Mouse (Mus musculus) stomach, embryonic 16.5 days (tissue): ENCODE measurements around the gene Setd1a. TPM values are rescaled to one million over a fixed set of nuclear protein-coding genes. Genes with fewer than 3 reads are reported as not detected.
A peak's percentile ranks its signal among the peaks of the same experiment; 100 is the strongest.

Experiments
- ATAC-seq: fragments of 200-750 bp; cut with Nextera tagmentation; 2 replicates; pipeline ENCODE4 v1.8.0; 2017; ENCODE audit warnings: moderate number of reproducible peaks, moderate TSS enrichment; ENCODE audit not compliant: insufficient read depth, low FRiP score
- H3K27ac ChIP-seq: fragments of 300-500 bp; sonication (generic); 2 replicates; pipeline ENCODE4 v1.5.1; 2014; ENCODE audit warnings: low read length
- H3K27me3 ChIP-seq: fragments of 300-500 bp; sonication (generic); 2 replicates; pipeline ENCODE4 v1.6.1; 2014; ENCODE audit warnings: low read length, control low read depth, mixed read lengths; ENCODE audit not compliant: control insufficient read depth, insufficient read depth
- H3K36me3 ChIP-seq: fragments of 300-500 bp; sonication (generic); 2 replicates; pipeline ENCODE4 v1.6.1; 2014; ENCODE audit warnings: low read length; ENCODE audit not compliant: control insufficient read depth, insufficient read depth
- H3K4me1 ChIP-seq: fragments of 300-500 bp; sonication (generic); 2 replicates; pipeline ENCODE4 v1.6.1; 2014; ENCODE audit warnings: low read length, control low read depth, mixed read lengths; ENCODE audit not compliant: control insufficient read depth, insufficient read depth
- H3K4me2 ChIP-seq: fragments of 300-500 bp; sonication (generic); 2 replicates; pipeline ENCODE4 v1.6.1; 2014; ENCODE audit warnings: low read depth, low read length, mixed read lengths
- H3K4me3 ChIP-seq: fragments of 300-500 bp; sonication (generic); replicated peaks from 2 replicates; pipeline ENCODE4 v1.5.1; 2014; ENCODE audit warnings: mild to moderate bottlenecking, low read length
- H3K9ac ChIP-seq: fragments of 300-500 bp; sonication (generic); 2 replicates; pipeline ENCODE4 v1.6.1; 2014; ENCODE audit warnings: low read length
- H3K9me3 ChIP-seq: fragments of 300-500 bp; sonication (generic); replicated peaks from 2 replicates; pipeline ENCODE4 v1.6.1; 2016; ENCODE audit warnings: low read length, control low read depth; ENCODE audit not compliant: control insufficient read depth
- WGBS: fragments of 180-500 bp; shearing (Covaris S2); extraction: QIAGEN DNeasy Blood & Tissue Kit; methylation state at CpG from one replicate; pipeline ENCODE4 v1.1.7; 2014; 5-methylcytosine and 5-hydroxymethylcytosine counted together
- polyA plus RNA-seq: library from polyadenylated mRNA; unstranded; fragments of >200 nt; fragmentation: Nextera tagmentation; extraction: Ambion mirVana; gene quantifications from 2 replicates; pipeline ENCODE4 v1.2.1, GENCODE M21; 2015

Setd1a gene
- polyA plus RNA-seq, 1 experiment from 2014 or later = 16.4 TPM

- peaks cover 5% of the 10 kb centered on the region; the same call in 1 of the 2 replicates for H3K36me3 ChIP-seq
- peak overlapping the region; percentile 100 for H3K27ac ChIP-seq
Observed at GRCm38 (mm10) chr7:127778350-127778749, 1.9 kb downstream of the Setd1a start.

DNA sequence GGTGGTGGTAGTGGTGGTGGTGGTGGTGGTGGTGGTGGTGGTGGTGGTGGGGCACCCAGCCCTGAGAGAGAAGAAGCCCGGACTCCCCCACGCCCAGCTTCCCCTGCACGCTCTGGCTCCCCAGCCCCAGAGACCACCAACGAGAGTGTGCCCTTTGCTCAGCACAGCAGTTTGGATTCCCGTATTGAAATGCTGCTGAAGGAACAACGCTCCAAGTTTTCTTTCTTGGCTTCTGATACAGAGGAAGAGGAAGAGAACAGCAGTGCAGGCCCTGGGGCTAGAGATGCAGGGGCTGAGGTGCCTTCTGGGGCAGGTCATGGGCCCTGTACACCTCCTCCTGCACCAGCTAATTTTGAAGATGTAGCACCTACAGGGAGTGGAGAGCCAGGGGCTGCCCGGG is 8.8 kb downstream of the Setd1a start, which contains the start of gene Gm49388:
Gene Gm49388 (plus strand): TSS at position 301 of the 400 bp plus-strand sequence.
- Histone ChIP-seq H3K27ac (no peak within 1 kb of the TSS), H3K36me3 (peaks cover 31% of the 10 kb centered on the region), H3K4me3 (no peak within 1 kb of the TSS), H3K9me3 (no peaks in the 10 kb centered on the region), H3K9ac (no peak within 1 kb of the TSS), H3K4me2 (no peak within 1 kb of the TSS), H3K4me1 (no peaks in the 10 kb centered on the region), H3K27me3 (no peaks in the 10 kb centered on the region)
- 92% methylated on average over 7 of the region's 7 CpGs for WGBS
- no peak for ATAC-seq

More at GRCm38 (mm10) chr7:127778350-127778749, 1.9 kb downstream of the Setd1a start:
- Histone ChIP-seq H3K4me1 (peaks cover 12% of the 10 kb centered on the region), H3K9me3 (no peaks in the 10 kb centered on the region), H3K27me3 (no peaks in the 10 kb centered on the region), H3K4me2 (peak overlapping the region; percentile 92), H3K9ac (peak overlapping the region; percentile 92), H3K4me3 (peak overlapping the region; percentile 86)
- no peak for ATAC-seq
- WGBS = 77% methylated on average over 4 of the region's 4 CpGs

DNA sequence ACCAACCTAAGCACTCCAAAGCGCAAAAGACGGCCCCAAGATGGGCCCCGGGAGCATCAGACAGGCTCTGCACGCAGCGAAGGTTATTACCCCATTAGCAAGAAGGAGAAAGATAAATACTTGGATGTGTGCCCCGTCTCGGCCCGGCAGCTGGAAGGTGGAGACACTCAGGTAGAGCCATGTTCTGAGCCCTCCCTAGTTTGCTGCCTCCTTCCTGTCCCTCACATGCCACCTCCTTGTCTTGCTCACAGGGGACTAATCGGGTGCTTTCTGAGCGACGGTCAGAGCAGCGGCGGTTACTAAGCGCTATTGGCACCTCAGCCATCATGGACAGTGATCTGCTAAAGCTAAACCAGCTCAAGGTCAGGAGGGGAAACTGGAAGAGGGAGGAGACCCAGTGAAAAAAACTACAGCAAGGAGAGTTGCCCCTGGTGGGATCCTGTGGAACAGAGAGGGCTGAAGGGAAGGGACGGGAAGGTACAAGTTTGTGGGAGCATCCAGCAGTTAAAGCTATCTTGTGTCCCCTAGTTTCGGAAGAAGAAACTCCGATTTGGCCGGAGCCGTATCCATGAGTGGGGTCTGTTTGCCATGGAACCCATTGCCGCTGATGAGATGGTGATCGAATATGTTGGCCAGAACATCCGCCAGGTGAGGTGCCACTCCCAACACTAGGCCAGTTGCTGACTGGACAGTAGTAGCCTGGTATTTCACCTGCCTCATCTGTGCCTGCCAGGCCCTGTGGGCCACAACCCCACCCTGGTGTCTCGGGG is 20.8 kb downstream of the Setd1a start:
- Histone ChIP-seq H3K27me3 (no peaks in the 10 kb centered on the region), H3K4me1 (peaks cover 6% of the 10 kb centered on the region; the same call in 1 of the 2 replicates), H3K9ac (no peak overlapping the region), H3K4me2 (no peak overlapping the region), H3K36me3 (peaks cover 33% of the 10 kb centered on the region), H3K4me3 (no peak overlapping the region), H3K27ac (no peak overlapping the region), H3K9me3 (no peaks in the 10 kb centered on the region)
- ATAC-seq = no peak
- WGBS = 87% methylated on average over 23 of the region's 23 CpGs

- Histone ChIP-seq H3K4me2 (no peak overlapping the region), H3K27ac (no peak overlapping the region), H3K4me3 (no peak overlapping the region), H3K9ac (no peak overlapping the region), H3K4me1 (peaks cover 6% of the 10 kb centered on the region; the same call in 1 of the 2 replicates), H3K27me3 (no peaks in the 10 kb centered on the region), H3K36me3 (peaks cover 33% of the 10 kb centered on the region), H3K9me3 (no peaks in the 10 kb centered on the region)
- no peak for ATAC-seq
- WGBS = 77% methylated on average over 4 of the region's 4 CpGs
Observed at GRCm38 (mm10) chr7:127798591-127798990, 22.1 kb downstream of the Setd1a start.

DNA sequence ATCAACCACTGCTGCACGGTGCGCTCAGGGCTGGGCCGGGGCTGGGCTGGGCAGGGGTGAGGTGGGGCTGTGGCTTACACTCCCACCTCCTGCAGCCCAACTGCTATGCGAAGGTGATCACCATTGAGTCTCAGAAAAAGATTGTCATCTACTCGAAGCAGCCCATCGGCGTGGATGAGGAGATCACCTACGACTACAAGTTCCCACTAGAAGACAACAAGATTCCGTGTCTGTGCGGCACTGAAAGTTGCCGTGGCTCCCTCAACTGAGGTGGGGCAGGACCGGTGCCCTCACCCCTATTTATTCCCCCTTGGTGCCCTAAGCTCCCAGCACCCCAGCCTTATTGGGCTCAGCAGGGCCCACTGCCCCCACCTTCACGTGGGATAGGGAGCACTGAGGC is 22.7 kb downstream of the Setd1a start:
- peaks cover 6% of the 10 kb centered on the region; the same call in 1 of the 2 replicates for H3K4me1 ChIP-seq
- WGBS = 88% methylated on average over 13 of the region's 13 CpGs
- no peaks in the 10 kb centered on the region for H3K9me3 ChIP-seq
- H3K9ac ChIP-seq = no peak overlapping the region
- H3K4me3 ChIP-seq = no peak overlapping the region
- no peaks in the 10 kb centered on the region for H3K27me3 ChIP-seq
- peaks cover 33% of the 10 kb centered on the region for H3K36me3 ChIP-seq
- H3K27ac ChIP-seq = no peak overlapping the region
- ATAC-seq = no peak
- H3K4me2 ChIP-seq = no peak overlapping the region

- H3K9ac ChIP-seq = 0 out of 2 replicates have a peak overlapping the region, but pooled peaks have one; percentile 11
- peaks cover 32% of the 10 kb centered on the region for H3K36me3 ChIP-seq
- peaks cover 6% of the 10 kb centered on the region; the same call in 1 of the 2 replicates for H3K4me1 ChIP-seq
- no peaks in the 10 kb centered on the region for H3K27me3 ChIP-seq
- WGBS = 95% methylated on average over 1 of the region's 1 CpGs
- no peak overlapping the region for H3K27ac ChIP-seq
- no peak for ATAC-seq
- H3K4me2 ChIP-seq = no peak overlapping the region
- H3K9me3 ChIP-seq = no peaks in the 10 kb centered on the region
- no peak overlapping the region for H3K4me3 ChIP-seq
Observed at GRCm38 (mm10) chr7:127799738-127800137, 23.3 kb downstream of the Setd1a start.

- H3K9ac ChIP-seq = peak within 1 kb of the TSS; percentile 61
Observed at GRCm38 (mm10) chr7:127800435-127801009, 24.1 kb downstream of the Setd1a start, which contains the start of gene Hsd3b7. TSS of gene Hsd3b7 (plus strand) at chr7:127800604.

GRCm38 (mm10) chr7:127801010-127801621 is 24.6 kb downstream of the Setd1a start:
- Histone ChIP-seq H3K9me3 (no peaks in the 10 kb centered on the region), H3K9ac (peak overlapping the region; percentile 61), H3K27ac (peak overlapping the region; percentile 74; the same call in 1 of the 2 replicates), H3K4me3 (peak overlapping the region; percentile 40), H3K27me3 (no peaks in the 10 kb centered on the region), H3K36me3 (peaks cover 18% of the 10 kb centered on the region), H3K4me2 (peak overlapping the region; percentile 54), H3K4me1 (peaks cover 9% of the 10 kb centered on the region; the same call in 1 of the 2 replicates)
- ATAC-seq = no peak
- 86% methylated on average over 8 of the region's 8 CpGs for whole genome bisulfite sequencing

More at GRCm38 (mm10) chr7:127800435-127801009, 24.1 kb downstream of the Setd1a start, which contains the start of gene Hsd3b7:
- H3K4me3 ChIP-seq = peak within 1 kb of the TSS; percentile 40
- H3K27ac ChIP-seq = peak within 1 kb of the TSS; percentile 74
- ATAC-seq = peak; percentile 92
- no peaks in the 10 kb centered on the region for H3K9me3 ChIP-seq
- peak within 1 kb of the TSS; percentile 54 for H3K4me2 ChIP-seq
- H3K4me1 ChIP-seq = peaks cover 9% of the 10 kb centered on the region; the same call in 1 of the 2 replicates
- H3K27me3 ChIP-seq = no peaks in the 10 kb centered on the region
- WGBS = 27% methylated on average over 4 of the region's 6 CpGs
- H3K36me3 ChIP-seq = peaks cover 24% of the 10 kb centered on the region
